Mouse (Mus musculus) embryonic facial prominence, embryonic 12.5 days (tissue): Measurements from ENCODE around the gene Pkp1. TPM values are rescaled to one million over a fixed set of nuclear protein-coding genes. Genes with fewer than 3 reads are reported as not detected.

Experiments used
- ATAC-seq: fragments of 200-750 bp; cut with Nextera tagmentation; 2 replicates; pipeline ENCODE4 v1.8.0; 2017; ENCODE audit not compliant: insufficient number of reproducible peaks, insufficient read depth, low FRiP score, low TSS enrichment
- H3K27ac ChIP-seq: fragments of 300-500 bp; sonication (generic); 2 replicates; pipeline ENCODE4 v1.5.1; 2016; ENCODE audit warnings: mild to moderate bottlenecking
- H3K27me3 ChIP-seq: fragments of 300-500 bp; sonication (generic); 2 replicates; pipeline ENCODE4 v1.6.1; 2016; ENCODE audit warnings: mild to moderate bottlenecking, moderate library complexity
- H3K36me3 ChIP-seq: fragments of 300-500 bp; sonication (generic); 2 replicates; pipeline ENCODE4 v1.6.1; 2016; ENCODE audit warnings: mild to moderate bottlenecking
- H3K4me1 ChIP-seq: fragments of 300-500 bp; sonication (generic); 2 replicates; pipeline ENCODE4 v1.6.1; 2016
- H3K4me2 ChIP-seq: fragments of 300-500 bp; sonication (generic); replicated peaks from 2 replicates; pipeline ENCODE4 v1.6.1; 2016; ENCODE audit warnings: mild to moderate bottlenecking, moderate library complexity
- H3K4me3 ChIP-seq: fragments of 300-500 bp; sonication (generic); 2 replicates; pipeline ENCODE4 v1.5.1; 2016; ENCODE audit warnings: mild to moderate bottlenecking
- H3K9ac ChIP-seq: fragments of 300-500 bp; sonication (generic); 2 replicates; pipeline ENCODE4 v1.6.1; 2016; ENCODE audit warnings: mild to moderate bottlenecking, moderate library complexity
- H3K9me3 ChIP-seq: fragments of 300-500 bp; sonication (generic); 2 replicates; pipeline ENCODE4 v1.6.1; 2016; ENCODE audit warnings: mild to moderate bottlenecking, moderate library complexity
- WGBS: fragments of 180-500 bp; shearing (Covaris S2); methylation state at CpG from one replicate; pipeline ENCODE4 v1.1.7; 2016; 5-methylcytosine and 5-hydroxymethylcytosine counted together
- polyA plus RNA-seq: library from polyadenylated mRNA; unstranded; fragments of >200 nt; fragmentation: Nextera tagmentation; extraction: Ambion mirVana; gene quantifications from 2 replicates; pipeline ENCODE4 v1.2.1, GENCODE M21; 2016

Pkp1 gene
- polyA plus RNA-seq, 1 experiment from 2014 or later, result 1.7 TPM

DNA sequence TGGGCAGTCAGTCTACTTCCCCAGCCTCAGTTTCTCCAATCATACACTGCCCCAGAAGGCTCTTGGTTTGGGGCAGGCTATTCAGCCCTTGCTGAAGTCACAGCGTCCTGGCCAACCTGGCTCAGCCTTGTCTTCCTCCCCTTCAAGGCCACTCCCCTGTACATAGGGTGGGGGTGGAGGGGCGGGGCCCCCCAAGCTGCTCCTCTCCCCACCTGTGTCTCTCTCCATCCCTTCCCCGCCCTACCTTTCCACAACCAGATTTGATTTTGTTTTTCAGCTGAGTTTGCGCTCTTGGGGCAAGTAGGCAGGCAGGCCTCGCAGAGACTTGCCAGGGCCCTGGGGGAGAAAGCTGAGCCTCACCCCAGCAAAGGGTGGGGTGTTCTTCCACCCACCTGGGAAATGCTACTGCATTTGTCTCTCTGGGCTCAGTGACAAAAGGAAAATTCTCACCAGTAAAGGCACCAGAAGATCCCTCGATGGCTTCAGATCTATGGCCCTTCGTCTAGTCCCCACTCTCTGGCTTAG lies 19.0 kb downstream of the Pkp1 start:
- Histone ChIP-seq H3K9me3 (no peaks in the 10 kb centered on the region), H3K36me3 (no peaks in the 10 kb centered on the region), H3K27me3 (no peaks in the 10 kb centered on the region), H3K4me1 (peaks cover 4% of the 10 kb centered on the region; the same call in 1 of the 2 replicates), H3K9ac (no peak overlapping the region), H3K4me2 (no peak overlapping the region), H3K4me3 (no peak overlapping the region), H3K27ac (no peak overlapping the region)
- ATAC-seq, result no peak
- whole genome bisulfite sequencing, result 64% methylated on average over 7 of the region's 7 CpGs

DNA sequence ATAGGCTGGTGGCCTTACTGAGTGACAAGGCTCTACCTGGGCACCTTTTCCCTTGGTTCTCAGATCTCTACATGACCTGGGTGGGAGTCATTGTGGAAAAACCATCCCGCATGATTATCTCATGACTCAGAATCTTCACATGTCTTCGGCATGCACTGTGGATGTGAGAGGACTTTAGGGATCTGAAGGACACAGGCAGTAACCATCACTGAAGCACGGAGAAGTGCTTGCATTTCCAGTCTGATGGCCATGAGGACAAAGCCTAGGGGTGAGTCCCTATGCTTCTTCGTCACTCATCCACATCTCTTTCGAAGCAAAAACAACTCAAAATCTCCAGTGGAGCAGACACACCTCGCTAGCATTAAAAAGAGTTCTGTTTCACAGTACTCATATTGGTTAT lies 19.7 kb downstream of the Pkp1 start:
- no peak for ATAC-seq
- no peaks in the 10 kb centered on the region for H3K9me3 ChIP-seq
- no peak overlapping the region for H3K9ac ChIP-seq
- no peak overlapping the region for H3K4me3 ChIP-seq
- 89% methylated on average over 6 of the region's 6 CpGs for WGBS
- no peak overlapping the region for H3K27ac ChIP-seq
- no peaks in the 10 kb centered on the region for H3K27me3 ChIP-seq
- H3K36me3 ChIP-seq, result no peaks in the 10 kb centered on the region
- no peak overlapping the region for H3K4me2 ChIP-seq
- peaks cover 4% of the 10 kb centered on the region; the same call in 1 of the 2 replicates for H3K4me1 ChIP-seq

GRCm38 (mm10) chr1:135895367-135895766 lies 23.6 kb downstream of the Pkp1 start:
- Histone ChIP-seq H3K4me1 (no peaks in the 10 kb centered on the region), H3K27ac (no peak overlapping the region), H3K27me3 (no peaks in the 10 kb centered on the region), H3K4me3 (no peak overlapping the region), H3K36me3 (no peaks in the 10 kb centered on the region), H3K9ac (no peak overlapping the region), H3K4me2 (no peak overlapping the region), H3K9me3 (no peaks in the 10 kb centered on the region)
- WGBS, result 90% methylated on average over 4 of the region's 4 CpGs
- ATAC-seq, result no peak

DNA sequence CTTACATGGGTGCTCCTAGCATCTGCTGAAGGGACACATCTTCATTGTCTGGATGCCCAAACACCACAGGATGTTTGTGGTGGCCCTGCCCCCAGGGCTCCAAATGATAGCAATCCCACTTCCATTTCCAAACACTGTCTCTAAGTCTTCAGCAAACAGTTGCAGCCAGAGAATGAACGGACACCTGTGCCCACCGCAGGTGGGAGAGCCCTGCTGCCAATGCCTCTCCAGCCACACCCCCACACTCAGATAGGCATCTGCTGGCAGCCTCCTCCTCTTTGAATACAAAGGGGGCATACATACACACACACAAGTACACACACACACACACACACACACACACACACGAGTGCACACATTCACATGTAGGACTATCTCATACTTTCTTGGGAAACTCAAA lies 25.6 kb downstream of the Pkp1 start:
- H3K27me3 ChIP-seq, result no peaks in the 10 kb centered on the region
- H3K4me3 ChIP-seq, result no peak overlapping the region
- H3K9ac ChIP-seq, result no peak overlapping the region
- H3K36me3 ChIP-seq, result no peaks in the 10 kb centered on the region
- no peak overlapping the region for H3K27ac ChIP-seq
- no peaks in the 10 kb centered on the region for H3K9me3 ChIP-seq
- H3K4me2 ChIP-seq, result no peak overlapping the region
- no peaks in the 10 kb centered on the region for H3K4me1 ChIP-seq
- 90% methylated on average over 3 of the region's 3 CpGs for whole genome bisulfite sequencing
- no peak for ATAC-seq

DNA sequence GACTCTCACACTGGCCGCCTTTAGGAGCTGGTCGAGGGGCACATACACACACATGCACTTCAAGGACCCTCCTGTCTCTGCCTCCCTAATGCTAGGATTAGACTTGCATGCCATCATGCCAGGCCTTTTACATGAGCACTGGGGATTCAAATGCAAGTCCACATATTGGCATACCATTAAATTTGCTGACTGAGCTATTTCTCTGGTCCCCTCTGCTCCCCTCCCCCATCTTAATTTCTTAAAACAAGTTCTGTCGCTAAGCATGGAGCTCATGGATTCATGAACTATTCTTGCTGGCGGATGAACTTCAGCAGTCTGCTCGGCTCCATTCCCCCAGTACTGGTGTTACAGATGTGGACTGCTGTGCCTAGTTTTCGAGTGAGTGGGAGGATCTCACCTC lies 26.2 kb downstream of the Pkp1 start:
- Histone ChIP-seq H3K4me3 (no peak overlapping the region), H3K4me2 (no peak overlapping the region), H3K4me1 (no peaks in the 10 kb centered on the region), H3K9me3 (no peaks in the 10 kb centered on the region), H3K27me3 (no peaks in the 10 kb centered on the region), H3K9ac (no peak overlapping the region), H3K36me3 (no peaks in the 10 kb centered on the region), H3K27ac (no peak overlapping the region)
- no peak for ATAC-seq
- WGBS, result 71% methylated on average over 6 of the region's 6 CpGs

GRCm38 (mm10) chr1:135892233-135892632 lies 26.8 kb downstream of the Pkp1 start:
- Histone ChIP-seq H3K9ac (no peak overlapping the region), H3K27me3 (no peaks in the 10 kb centered on the region), H3K9me3 (no peaks in the 10 kb centered on the region), H3K4me1 (no peaks in the 10 kb centered on the region), H3K27ac (no peak overlapping the region), H3K36me3 (no peaks in the 10 kb centered on the region), H3K4me2 (no peak overlapping the region), H3K4me3 (no peak overlapping the region)
- ATAC-seq, result no peak
- 73% methylated on average over 6 of the region's 6 CpGs for WGBS

DNA sequence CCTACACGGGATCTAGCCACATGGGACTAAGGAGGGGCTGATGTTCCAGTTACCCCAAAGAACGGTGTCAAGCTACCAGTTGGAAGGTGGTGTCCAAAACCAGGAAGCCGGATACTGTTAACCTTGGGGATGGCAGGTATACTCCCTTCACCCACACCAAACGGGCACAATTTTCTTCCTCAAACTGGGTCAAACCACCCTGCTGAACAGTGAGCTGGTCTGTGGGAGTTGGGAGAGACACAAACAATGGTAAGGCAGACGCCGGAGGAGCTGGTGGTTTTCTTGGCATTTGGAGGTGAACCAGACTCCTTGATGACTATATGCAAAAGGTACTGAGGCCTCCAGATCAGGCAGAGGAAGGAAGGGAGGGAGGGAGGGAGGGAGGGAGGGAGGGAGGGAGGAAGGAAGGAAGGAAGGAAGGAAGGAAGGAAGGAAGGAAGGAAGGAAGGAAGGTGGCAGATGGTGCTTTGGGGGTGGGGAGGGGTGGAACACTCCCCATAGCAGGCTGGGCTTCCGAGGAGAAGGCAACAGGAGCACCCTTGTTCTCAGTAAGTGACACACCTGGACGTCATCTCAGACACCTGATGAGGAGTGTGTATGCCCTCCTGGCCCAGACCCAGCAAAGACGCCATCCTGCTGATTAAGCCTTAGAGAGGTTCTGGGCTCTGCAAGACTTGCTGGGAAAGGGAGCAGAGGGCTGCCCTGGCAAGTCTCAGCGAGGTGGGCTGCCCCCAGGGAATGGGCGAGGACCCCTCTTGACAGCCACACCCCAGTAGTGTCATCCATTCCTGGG lies 27.4 kb downstream of the Pkp1 start:
- Histone ChIP-seq H3K4me2 (no peak overlapping the region), H3K27me3 (no peaks in the 10 kb centered on the region), H3K36me3 (no peaks in the 10 kb centered on the region), H3K4me3 (no peak overlapping the region), H3K27ac (no peak overlapping the region), H3K9ac (no peak overlapping the region), H3K9me3 (no peaks in the 10 kb centered on the region), H3K4me1 (no peaks in the 10 kb centered on the region)
- no peak for ATAC-seq
- WGBS, result 74% methylated on average over 11 of the region's 11 CpGs

- H3K36me3 ChIP-seq, result no peaks in the 10 kb centered on the region
- 77% methylated on average over 20 of the region's 20 CpGs for WGBS
- H3K4me2 ChIP-seq, result no peak overlapping the region
Measured at GRCm38 (mm10) chr1:135889461-135890185, 29.4 kb downstream of the Pkp1 start.

DNA sequence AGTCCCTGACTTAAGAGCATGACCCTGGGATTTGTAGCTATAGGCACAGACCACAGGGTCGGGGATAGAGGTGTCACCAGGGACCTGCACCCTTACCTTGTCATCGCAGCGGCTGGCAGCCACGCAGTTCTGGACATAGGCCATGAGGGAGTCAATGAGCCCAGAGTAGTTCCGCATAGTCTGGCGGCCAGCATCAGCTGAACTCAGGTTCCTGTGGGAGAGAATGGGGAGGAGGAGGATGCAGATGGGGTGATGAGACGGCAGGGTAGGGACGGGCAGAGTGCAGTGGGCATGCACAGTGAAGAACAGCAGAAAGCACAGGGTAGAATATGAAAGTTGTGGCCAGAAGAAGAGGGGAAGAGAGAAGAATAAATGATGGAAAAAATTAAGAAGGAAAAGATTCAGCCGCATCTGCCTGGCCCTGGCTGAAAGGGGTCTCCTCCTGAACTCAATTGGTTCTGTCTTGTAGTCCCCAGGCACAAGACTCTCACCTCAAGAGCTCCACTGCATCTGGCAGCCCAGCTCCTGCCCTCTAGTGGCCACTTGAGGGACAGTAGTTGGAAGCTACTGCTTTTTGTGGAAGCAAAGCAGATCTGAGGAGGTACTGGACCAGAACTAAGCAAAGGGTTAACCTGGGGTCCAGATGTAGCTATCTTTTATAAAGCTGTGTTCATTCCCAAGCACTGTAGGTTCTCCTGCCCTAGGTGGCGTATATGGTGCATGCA lies 36.5 kb downstream of the Pkp1 start:
- 72% methylated on average over 10 of the region's 10 CpGs for WGBS
- Histone ChIP-seq H3K36me3 (no peaks in the 10 kb centered on the region), H3K9me3 (no peaks in the 10 kb centered on the region), H3K4me3 (no peak overlapping the region), H3K4me2 (no peak overlapping the region), H3K9ac (no peak overlapping the region), H3K27me3 (no peaks in the 10 kb centered on the region), H3K4me1 (no peaks in the 10 kb centered on the region), H3K27ac (no peak overlapping the region)
- ATAC-seq, result no peak

More at GRCm38 (mm10) chr1:135889461-135890185, 29.4 kb downstream of the Pkp1 start:
- H3K4me1 ChIP-seq, result no peaks in the 10 kb centered on the region
- no peaks in the 10 kb centered on the region for H3K27me3 ChIP-seq
- no peak for ATAC-seq
- H3K9me3 ChIP-seq, result no peaks in the 10 kb centered on the region
- no peak overlapping the region for H3K4me3 ChIP-seq
- H3K27ac ChIP-seq, result no peak overlapping the region
- no peak overlapping the region for H3K9ac ChIP-seq

DNA sequence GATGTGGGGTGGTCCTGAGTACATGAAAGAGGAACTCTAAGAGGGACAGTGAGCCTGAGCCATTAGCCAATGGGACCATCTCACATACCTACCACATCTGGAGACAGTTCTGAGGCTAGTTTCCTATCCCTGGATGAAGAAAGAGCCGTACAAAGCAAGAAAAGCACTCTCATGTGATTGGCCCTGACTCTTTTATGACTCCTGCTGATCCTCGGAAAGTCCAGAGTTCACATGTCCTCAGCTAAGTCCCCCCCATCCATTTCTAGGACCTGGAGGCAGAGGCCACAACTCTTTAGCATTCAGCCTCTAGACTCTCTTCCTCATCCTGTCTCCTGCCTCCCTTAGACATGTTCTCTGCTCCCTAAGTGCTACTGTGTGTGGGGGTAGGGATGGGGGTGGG lies 41.8 kb downstream of the Pkp1 start:
- ATAC-seq, result no peak
- 83% methylated on average over 2 of the region's 2 CpGs for WGBS
- H3K9me3 ChIP-seq, result no peaks in the 10 kb centered on the region

GRCm38 (mm10) chr1:135872991-135873390 lies 46.0 kb downstream of the Pkp1 start:
- Histone ChIP-seq H3K27ac (no peak overlapping the region), H3K4me1 (no peaks in the 10 kb centered on the region), H3K9ac (no peak overlapping the region), H3K4me2 (no peak overlapping the region), H3K36me3 (no peaks in the 10 kb centered on the region), H3K4me3 (no peak overlapping the region), H3K27me3 (no peaks in the 10 kb centered on the region), H3K9me3 (no peaks in the 10 kb centered on the region)
- WGBS, result 88% methylated on average over 4 of the region's 4 CpGs
- no peak for ATAC-seq

More for the DNA sequence above, 41.8 kb downstream of the Pkp1 start:
- no peaks in the 10 kb centered on the region for H3K36me3 ChIP-seq
- no peak overlapping the region for H3K27ac ChIP-seq
- no peak overlapping the region for H3K9ac ChIP-seq
- H3K27me3 ChIP-seq, result no peaks in the 10 kb centered on the region
- H3K4me1 ChIP-seq, result no peaks in the 10 kb centered on the region
- H3K4me2 ChIP-seq, result no peak overlapping the region
- no peak overlapping the region for H3K4me3 ChIP-seq
